Mouse (Mus musculus): Measurements from ENCODE around the gene Cbl.
"Not testable (repeated sequence)": the region's sequence is repeated elsewhere in the genome, so short reads cannot be mapped to it uniquely, and the experiment has no call there.

Gene Cbl

DNA sequence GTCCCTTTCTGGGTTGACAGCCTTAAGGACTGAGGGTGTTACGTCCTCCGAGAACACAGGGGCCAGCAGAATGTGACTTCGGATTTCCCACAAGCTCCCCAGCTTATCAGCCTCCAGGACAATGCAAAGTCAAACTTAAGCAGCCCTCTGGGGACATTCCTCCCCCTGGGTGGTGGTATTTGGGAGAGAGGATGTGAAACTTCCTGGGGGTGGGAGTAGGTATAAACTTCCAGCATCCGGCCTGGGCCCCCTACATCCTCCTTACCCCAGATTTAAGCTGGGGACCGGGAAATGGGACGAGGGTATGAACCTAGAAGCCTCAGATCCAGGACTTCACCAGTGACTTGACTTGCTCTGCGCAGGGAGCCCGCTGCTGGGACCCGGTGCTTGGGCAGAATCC, 104.2 kb downstream of the Cbl start:
- peak; percentile 47 for DNase-seq (ENCODE audit: low read depth)

DNA sequence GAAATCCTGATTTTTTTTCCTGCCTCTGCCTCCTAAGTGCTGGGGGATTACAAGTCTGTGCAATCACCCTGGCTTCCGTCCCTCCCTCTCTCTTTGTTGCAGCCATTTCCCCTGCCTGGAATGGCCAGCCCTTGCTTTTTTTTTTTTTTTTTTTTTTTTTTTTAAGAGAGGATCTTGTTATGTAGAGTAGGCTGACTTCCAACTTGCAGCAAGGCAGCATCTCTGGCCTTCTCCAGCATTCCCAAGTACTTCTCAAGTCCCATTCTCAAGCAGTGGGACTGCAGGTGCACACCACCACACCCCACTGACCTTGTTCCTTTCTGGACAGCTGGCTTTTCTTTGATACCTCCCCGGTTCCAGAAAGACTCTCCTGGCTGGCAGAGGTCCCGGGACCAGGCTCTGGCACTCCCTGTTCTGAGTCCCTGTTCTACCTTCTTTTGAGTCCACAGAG, 106.5 kb downstream of the Cbl start:
- DNase-seq (ENCODE audit: low read depth) = no peak

DNA sequence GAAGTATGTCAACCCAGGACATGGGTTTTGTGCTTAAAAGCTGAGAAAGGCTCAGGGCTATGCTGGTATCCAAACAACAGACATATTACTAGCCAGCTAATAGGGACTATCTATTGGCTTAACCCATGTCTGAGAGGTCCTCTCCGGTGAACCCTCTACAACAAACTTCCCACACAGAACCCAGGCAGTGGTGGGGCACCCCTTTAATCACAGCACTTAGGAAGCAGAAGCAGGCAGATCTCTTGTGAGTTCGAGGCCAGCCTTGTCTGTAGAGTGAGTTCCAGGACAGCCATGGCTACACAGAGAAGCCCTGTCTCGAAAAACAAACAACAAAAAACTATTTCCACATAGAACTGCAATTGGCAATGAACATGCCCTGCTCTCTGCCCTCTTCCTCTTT, 107.1 kb downstream of the Cbl start:
- DNase-seq (ENCODE audit: low read depth) = no peak

DNA sequence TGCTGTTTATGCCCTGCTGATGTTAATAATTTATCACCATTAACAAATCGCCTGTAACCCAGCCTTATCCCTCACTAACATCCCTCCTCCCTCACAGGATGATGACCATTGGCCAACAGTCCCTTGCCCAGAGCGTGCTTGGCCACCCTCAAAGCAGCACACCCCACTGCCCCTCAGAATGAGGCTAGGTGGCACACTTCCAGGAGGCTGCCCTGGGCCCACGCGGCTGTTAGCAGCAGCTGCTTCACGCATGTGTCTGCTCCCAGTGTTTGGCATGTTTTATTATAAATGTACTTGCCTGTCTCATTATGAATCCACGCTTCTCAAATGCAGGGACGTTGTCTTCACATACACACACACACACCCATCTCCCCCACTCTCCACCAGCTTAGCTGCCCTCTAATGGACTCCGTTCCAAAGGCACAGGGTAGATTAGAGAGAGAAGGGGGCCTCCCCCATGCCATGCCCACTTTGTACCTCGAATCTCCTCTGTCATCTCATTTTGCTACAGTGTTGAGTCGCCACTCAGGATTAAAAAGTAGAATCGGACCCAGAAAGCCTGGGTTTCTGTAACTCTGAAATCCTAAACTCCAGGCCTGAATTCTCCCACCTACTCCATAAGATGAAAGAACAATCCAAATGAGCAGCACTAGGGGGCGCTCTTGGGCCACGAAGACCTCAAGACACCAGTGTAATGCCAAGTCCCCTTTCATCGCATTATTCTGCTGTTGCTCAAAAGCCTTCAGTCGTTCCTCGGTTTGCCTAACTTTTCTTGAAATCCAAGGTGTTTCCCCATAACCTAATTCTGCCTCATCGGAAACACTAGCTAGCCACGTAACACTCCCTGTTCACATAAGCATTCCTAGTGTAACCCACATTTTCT, 108.1 kb downstream of the Cbl start:
- peak; percentile 94 for DNase-seq (ENCODE audit: low read depth)

DNA sequence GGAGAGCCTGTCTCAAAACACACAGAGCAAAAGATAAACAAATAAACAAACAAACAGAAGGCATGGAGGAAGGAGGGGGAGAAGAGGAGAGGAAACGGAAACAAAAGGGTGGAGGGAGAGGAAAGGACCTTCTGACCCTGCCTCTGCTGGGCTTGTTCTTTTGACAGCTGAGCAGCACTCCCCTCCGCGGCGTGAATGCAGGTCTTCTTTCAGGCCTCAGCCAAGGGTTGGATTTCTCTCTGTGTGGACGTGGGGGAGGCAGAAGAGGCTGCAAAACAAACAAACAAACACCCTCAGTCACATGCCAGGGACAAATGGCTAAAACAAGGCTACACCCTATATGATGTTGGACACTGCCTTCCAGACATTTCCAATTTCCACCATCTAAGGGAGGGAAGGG, 108.8 kb downstream of the Cbl start:
- no peak for DNase-seq (ENCODE audit: low read depth)

DNA sequence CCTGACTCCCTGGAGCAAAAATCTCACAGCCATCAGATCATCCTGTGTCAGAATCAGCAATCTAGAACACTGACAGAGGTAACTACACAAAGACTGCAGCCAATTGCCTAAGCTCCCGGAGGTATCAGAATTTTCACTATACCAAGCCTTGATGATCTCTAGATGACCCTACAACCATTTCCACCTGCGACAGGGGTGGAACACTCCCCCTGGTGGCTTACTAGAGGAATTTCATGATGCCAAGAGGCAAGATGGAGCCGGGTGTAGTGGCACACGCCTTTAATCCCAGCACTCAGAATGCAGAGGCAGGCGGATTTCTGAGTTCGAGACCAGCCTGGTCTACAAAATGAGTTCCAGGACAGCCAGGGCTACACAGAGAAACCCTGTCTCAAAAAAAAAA, 109.5 kb downstream of the Cbl start:
- DNase-seq (ENCODE audit: low read depth) = peak; percentile 67

DNA sequence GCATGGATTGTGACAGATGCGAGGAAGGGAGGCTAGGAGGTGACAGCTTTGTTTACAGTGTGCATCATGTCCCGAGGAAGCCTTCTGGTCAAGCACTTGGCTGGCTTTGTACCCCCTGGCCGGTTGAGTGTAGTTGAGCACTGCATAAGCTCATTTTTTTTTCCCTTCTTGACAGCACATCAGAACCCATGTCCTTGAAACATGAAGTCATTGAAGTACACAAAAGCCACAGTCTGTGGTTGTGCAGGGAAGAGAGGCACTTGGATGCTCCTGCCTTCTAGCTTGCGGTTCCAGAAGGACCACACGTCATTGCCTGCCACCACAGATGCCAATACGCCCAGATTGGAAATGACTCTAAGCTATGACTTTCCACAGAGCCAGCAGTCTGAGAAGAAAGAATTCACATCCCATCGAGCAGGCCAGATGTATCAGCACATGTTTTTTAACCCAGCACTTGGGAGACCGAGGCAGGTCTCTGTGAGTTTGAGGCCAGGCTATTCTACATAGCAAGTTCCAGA, 113.8 kb downstream of the Cbl start:
- no peak for DNase-seq (ENCODE audit: low read depth)

DNA sequence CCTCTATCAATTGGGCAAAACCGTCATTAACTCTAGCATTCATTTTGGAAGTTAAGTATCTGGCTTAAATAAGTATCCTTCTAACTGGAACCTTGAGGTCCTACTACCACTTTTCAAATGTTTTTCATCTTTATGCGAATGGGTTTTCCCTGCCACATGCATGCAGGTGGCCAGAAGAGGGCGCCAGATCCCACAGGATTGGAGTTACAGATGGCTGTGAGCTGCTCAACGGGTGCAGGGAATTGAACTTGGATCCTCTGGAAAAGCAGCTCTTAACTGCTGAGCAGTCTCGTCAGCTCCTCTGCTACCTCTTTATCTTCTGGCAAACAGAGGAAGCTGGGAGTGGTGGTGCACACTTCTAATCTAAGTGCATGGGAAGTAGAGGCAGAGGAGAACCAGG, 114.8 kb downstream of the Cbl start:
- peak; percentile 79 for DNase-seq (ENCODE audit: low read depth)

DNA sequence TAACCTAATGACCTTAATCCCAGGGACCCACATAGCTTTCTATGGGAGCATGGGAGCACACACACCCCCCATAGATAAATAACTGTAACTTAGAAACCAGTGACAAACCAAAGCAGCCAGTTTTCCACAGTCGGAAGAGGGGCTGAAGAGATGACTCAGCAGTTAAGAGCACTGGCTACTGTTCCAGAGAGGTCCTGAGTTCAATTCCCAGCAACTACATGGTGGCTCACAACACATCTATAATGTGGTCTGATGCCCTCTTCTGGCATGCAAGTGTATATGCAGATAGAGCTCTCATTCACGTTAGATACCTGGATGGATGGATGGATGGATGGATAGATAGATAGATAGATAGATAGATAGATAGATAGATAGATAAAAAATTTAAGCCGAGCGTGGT, 117.7 kb downstream of the Cbl start:
- DNase-seq (ENCODE audit: low read depth) = peak; percentile 50

DNA sequence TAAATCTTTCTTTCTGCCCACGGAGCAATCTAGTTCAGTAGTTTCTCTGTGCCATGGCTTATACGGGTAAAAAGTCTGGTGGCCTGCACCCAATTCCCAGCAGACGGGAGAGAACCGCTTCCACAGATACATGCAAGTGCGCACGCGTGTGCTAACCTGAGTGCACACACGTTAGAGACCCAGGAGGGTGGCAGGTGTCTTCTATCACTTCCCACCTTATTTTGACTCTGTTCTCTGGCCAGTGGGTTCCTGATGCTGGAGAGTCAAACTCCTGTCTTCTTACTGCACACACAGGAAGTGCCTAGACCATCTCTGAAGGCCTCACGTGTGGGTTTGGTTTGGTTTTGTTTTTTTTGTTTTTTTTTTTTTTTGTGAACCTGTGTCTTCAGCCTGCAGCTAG, 118.2 kb downstream of the Cbl start:
- DNase-seq (ENCODE audit: low read depth) = peak; percentile 65

DNA sequence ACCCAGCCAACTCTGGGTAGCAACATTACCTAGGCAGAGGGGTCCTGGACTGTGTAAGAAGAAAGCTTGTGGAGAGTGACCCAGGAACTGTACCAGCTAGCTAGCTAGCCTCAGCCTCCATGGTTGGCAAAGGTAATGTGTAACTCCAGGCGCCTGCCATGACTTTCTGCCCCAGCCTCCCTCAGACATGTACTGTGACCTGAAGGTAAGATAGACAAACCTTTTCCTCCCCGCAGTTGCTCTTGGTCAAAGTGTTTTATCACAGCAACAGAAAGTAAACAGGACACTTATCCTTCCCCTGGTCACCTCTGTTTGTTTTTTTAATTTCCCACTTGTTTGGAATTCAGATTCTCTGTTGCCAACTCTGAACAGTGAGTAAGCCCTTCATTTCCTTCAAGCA, 119.4 kb downstream of the Cbl start:
- DNase-seq (ENCODE audit: low read depth) = no peak

DNA sequence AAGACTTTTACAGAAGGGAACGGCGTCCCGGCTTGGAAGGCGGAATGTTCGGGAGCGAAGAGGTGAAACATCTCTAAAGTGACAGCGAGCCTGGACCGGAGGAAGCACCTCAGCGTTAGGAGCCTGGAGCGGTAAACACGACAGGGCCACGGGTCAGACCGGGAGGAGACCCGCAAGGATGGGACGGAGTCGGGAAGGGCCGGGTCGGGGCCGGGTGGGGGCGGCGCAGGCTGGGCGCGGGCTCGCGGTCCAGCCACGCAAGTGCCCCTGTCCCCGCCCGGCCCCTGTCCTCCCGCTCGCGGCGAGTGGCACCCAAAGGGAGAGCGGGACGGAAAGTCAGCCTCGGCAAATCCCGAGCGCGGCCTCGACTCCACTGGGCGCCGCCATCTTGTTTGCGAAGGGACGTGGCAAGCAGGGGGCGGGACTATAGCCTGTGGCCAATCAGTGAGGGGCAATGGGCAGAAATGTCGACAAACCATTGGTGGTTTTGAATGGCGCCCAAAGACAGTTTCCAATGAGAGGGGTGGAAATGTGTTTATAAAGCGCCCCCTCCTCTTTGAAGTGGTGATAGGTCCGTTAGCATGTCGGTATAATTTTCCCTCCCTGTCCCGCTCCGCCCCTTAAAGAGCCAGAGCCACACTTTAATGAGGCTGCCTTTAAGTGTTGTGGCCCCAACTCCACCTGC, 120.6 kb downstream of the Cbl start, which contains the start of the genes Gm49380 and Rnf26:
Gene Gm49380 (minus strand): TSS at position 396 of the 685 bp plus-strand sequence.
Gene Rnf26 (minus strand): TSS at position 413 of the 685 bp plus-strand sequence.
- peak; percentile 99 for DNase-seq (ENCODE audit: low read depth)

DNA sequence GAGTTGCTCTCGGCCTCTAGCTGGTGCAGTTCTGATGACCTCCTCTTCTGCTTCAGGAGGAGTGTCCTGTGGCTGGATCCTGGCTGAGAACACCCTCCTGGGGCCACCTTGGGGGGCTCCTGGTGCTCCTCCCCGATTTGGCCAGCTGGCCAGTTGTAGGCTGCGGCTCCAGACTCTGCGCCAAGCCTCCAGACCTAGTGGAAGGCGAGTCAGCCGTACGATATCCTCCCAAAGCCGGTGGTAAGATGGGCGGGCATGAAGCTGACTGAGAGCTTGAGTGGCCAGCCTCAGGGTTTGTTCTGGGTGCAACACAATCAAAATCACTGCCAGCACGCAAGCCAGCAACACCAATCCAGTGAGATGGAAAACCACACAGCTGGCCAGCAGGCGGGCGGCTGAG, 121.9 kb downstream of the Cbl start:
- DNase-seq (ENCODE audit: low read depth) = not testable (repeated sequence)

DNA sequence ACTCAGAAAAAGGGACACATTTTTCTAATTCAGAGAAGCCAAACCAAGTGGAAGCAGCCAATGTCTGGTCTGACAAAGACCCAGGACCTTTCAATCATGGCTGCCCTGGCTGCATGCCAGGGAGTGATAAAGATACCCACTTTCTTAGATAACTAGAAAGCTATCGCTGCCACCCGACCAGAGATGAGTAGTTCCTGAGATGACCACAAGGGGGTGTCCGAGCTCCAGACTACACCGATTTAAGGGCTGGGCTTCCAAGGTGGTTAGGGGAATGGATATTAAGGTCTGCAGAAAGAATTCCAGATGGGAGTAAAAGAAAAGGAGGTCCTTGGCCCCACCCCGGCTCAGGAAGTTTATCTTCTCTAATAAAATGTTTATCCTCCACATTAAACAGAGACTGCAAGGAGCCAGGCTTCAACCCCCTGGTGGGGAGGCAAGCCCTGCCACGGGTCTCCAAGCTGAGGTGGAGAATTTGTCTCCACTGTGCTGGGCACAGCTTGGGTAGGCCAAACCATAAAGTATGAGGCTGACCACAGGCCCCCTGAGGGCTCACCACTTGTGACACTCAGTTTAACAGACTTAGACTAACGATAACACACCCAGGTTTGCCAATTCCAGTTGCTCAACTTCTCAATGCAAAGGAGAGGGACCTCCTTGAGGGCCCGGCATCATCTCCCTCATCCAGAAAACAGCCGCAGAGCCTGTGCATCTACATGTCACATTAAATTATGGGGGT, 124.3 kb downstream of the Cbl start:
- peak; percentile 89 for DNase-seq (ENCODE audit: low read depth)

DNA sequence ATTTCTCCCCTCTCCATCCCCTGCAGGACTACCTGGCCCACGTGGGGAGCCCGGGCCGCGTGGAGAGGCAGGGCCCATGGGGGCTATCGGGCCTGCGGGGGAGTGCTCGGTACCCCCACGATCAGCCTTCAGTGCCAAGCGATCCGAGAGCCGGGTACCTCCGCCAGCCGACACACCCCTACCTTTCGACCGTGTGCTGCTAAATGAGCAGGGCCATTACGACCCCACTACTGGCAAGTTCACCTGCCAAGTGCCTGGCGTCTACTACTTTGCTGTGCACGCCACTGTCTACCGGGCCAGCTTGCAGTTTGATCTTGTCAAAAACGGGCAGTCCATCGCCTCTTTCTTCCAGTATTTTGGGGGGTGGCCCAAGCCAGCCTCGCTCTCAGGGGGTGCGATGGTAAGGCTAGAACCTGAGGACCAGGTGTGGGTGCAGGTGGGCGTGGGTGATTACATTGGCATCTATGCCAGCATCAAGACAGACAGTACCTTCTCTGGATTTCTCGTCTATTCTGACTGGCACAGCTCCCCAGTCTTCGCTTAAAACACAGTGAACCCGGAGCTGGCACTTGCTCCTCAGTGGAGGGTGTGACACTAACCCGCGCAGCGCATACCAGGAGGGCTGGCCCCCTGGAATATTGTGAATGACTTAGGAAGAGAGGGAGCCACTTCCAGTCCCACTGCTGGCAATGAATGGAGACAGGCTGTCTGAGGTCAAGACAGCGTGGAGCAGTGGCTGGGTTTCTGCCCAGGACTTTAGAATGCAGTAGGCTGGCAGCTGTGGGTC, 125.4 kb downstream of the Cbl start:
- DNase-seq (ENCODE audit: low read depth) = no peak

DNA sequence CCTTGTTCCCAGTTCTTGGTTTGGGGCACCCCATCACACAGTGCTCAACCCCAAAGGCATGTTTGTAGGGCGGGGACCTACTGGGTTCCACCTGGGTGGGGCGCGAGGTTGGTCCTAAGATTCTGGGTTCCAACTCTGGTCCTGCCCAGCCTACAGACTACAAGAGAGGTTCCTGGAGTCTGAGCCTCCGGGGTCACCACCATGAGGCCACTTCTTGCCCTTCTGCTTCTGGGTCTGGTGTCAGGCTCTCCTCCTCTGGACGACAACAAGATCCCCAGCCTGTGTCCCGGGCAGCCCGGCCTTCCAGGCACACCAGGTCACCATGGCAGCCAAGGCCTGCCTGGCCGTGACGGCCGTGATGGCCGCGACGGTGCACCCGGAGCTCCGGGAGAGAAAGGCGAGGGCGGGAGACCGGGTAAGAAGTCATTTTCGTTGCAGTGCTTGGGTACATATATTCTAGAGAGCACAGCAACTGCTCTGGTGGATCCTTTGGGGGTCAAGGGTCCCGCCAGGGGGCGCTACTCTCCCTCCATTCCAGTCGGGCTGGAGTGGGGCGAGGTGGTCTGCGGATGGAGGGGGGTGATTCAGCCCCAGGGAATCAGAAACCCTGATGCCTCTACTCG, 126.2 kb downstream of the Cbl start:
- DNase-seq (ENCODE audit: low read depth) = peak; percentile 15

DNA sequence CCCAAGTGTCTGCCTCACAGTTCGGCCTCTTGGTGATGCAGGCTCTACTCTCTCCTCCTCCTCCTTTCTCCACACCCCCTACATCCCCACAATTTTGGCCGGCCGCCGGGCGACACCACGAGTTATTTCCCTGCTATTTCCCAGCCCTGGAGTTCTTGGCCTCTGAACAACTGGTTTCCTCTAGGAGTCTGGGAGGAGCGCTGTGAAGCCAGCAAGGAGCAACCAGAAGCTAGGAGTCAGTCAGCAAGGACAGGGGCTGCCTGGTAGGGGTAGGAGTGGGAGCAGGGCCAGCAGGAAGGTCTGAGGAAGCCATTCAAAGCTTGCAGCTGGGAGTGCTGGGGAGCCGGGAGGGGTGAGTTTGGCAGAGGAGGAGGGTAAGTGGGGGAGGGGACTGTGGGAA, 126.7 kb downstream of the Cbl start, which contains the start of gene C1qtnf5:
Gene C1qtnf5 (plus strand): TSS at position 136 of the 400 bp plus-strand sequence.
- DNase-seq (ENCODE audit: low read depth) = no peak

DNA sequence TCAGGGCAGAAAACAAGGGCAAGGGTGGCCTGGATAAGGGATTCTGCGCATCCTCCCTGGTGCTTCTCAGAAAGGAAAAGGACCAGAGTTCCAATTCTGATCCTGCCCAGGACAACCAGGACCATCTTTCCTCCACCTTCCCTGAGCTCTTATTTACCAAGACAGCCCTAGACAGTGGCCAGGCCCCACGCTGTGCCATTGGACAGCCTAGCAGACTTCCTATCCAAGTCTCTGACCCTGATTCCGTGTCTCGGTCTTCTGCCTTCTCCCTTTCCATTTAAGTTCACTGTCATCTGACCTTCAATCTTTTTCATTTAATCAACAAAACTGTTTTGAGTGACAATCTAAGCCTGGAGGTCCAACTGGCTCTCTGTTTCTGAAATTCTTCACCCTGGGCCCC, 127.3 kb downstream of the Cbl start:
- no peak for DNase-seq (ENCODE audit: low read depth)

DNA sequence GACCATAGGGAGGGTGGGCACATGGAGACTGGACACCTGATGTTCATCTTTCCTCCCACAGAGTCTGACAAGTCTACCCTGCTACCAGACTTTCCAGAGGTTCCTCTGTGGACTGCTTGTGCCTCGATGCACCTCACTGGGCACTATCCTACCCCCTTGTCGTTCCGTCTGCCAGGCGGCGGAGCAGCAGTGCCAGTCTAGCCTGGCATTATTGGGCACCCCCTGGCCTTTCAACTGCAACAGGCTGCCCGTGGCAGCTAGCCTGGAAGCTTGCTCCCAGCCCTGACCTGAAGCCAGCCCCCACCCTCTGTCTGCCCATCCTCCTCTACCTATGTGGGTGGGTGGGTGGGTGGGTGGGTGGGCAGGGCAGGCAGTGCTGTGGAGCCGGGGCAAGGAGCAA, 127.7 kb downstream of the Cbl start:
- no peak for DNase-seq (ENCODE audit: low read depth)

DNA sequence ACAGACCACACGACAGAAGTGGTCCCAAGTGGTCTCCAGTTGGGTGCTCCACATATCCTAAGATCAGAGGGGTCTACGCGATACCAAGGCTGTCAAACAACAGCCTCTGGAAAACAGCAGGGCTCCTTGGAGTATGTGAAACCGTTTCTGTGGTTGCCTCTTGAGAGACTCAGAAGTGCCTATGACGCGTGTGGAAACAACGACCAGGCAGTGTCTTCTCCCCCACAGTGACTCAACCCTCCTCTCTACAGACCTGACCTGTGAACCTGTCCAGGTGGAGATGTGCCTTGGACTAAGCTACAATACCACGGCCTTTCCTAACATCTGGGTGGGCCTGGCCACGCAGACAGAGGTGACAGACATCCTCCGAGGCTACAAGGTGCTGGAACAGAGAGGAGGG, 128.1 kb downstream of the Cbl start:
- DNase-seq (ENCODE audit: low read depth) = no peak

DNA sequence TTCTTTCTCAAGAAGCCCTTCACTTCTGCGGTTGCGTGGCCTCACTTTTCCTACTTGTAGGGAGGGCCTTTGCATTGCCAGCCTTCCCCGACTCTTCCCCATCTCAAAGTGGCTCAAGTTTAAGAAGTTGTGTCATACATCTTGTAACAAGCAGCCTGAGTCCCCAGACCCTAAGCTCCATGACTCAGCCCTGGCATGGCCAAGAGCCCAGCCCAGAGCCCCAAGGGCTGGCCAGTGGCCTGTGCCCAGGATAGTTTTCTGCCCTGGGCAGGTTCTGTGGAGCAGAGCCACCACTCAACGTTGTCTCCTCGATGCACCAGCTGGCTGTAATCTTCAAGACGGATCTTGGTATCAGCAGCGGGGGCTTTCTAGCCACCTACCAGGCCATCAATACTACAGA, 129.0 kb downstream of the Cbl start:
- DNase-seq (ENCODE audit: low read depth) = no peak

Data from induced T-regulatory cell, adult 2 months (primary cell).